ENCODE assay signal across 8 mouse cellular contexts in the genomic region with DNA sequence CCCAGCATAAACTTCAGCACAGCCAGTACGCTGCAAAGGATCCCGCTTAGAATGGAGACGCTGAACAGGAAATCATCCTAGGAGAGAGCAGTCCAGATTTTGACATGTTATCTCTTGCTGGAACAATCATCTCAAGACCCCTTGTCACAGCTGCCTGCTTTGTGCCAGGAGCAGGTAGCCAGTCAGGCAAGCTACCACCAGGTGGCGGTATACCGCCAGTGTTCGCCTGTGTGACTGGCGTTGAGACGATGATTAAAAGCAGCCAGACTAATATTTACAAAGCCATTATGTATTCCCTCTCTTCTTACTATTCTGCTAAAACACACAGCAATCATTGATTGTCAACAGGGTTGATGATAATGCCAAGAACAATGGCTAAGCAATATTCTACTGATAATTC.
DNase-seq lines count a peak whose midpoint lies in the region; ATAC-seq and TF ChIP-seq lines count a peak whose summit lies in the region.

No protein-coding gene starts in this region.

- H3K4me1 ChIP-seq in E14TG2a.4 (replicated peaks; ENCODE audit: low read depth, low read length) = peaks cover 10% of the 10 kb centered on the region
- no peaks in the 10 kb centered on the region for H3K4me1 ChIP-seq in embryonic facial prominence, embryonic 11.5 days (ENCODE audit: control insufficient read depth, insufficient read depth, low read length)

- H3K27ac ChIP-seq in embryonic facial prominence, embryonic 11.5 days (replicated peaks; ENCODE audit: low read depth, low read length) = no peak overlapping the region
- H3K27ac ChIP-seq in layer of hippocampus, adult 2 months = no peak overlapping the region

- peak; percentile 49 to 51 for DNase-seq in adrenal gland, postnatal 4 days (ENCODE audit: low spot score in 2 of 2)
- DNase-seq in embryonic facial prominence, embryonic 11.5 days (ENCODE audit: low spot score) = peak; percentile 84
- peak; percentile 83 to 89 for DNase-seq in heart, postnatal 10 days
- DNase-seq in layer of hippocampus, adult 2 months (ENCODE audit: low spot score in 2 of 2) = peak; percentile 70 to 91
- peak; percentile 72 for DNase-seq in lung, postnatal 25 days (ENCODE audit: low spot score)
- DNase-seq in retina, postnatal 1 day = peak; percentile 83
- peak; percentile 91 for DNase-seq in thymus, postnatal 4 days

- no peak overlapping the region for H3K4me3 ChIP-seq in E14TG2a.4 (replicated peaks; ENCODE audit: low read length)
- H3K4me3 ChIP-seq in embryonic facial prominence, embryonic 11.5 days (ENCODE audit: low read depth, low read length) = no peak overlapping the region
- H3K4me3 ChIP-seq in layer of hippocampus, adult 2 months = no peak overlapping the region

- no peak overlapping the region for H3K9ac ChIP-seq in embryonic facial prominence, embryonic 11.5 days (replicated peaks; ENCODE audit: low read length)

- H3K36me3 ChIP-seq in E14TG2a.4 (ENCODE audit: insufficient read depth, low read length) = no peaks in the 10 kb centered on the region
- H3K36me3 ChIP-seq in embryonic facial prominence, embryonic 11.5 days (replicated peaks; ENCODE audit: control insufficient read depth, insufficient read depth, low read depth, low read length) = no peaks in the 10 kb centered on the region

- intact Hi-C loops in heart, postnatal 10 days (cut with DNase I) = loop anchor here (1.0 to 5.0 kb wide), 4 partner anchors 178 to 322 kb away; no protein-coding TSS in a partner anchor

- no peak for ATAC-seq in embryonic facial prominence, embryonic 11.5 days (replicated peaks; ENCODE audit: insufficient number of reproducible peaks, low FRiP score, low TSS enrichment, low read depth)

- TF ChIP-seq CTCF in E14TG2a.4 (conservative IDR thresholded peaks at IDR 0.05; ENCODE audit: low read length) = peak; percentile 87
- peak; percentile 98 for TF ChIP-seq CTCF in layer of hippocampus, adult 2 months (conservative IDR thresholded peaks at IDR 0.05)

- no peaks in the 10 kb centered on the region for H3K27me3 ChIP-seq in E14TG2a.4 (ENCODE audit: insufficient read depth, low read length)
- H3K27me3 ChIP-seq in embryonic facial prominence, embryonic 11.5 days (ENCODE audit: control insufficient read depth, insufficient read depth, low read length) = no peaks in the 10 kb centered on the region

- no peaks in the 10 kb centered on the region for H3K9me3 ChIP-seq in E14TG2a.4 (ENCODE audit: low read length)
- H3K9me3 ChIP-seq in embryonic facial prominence, embryonic 11.5 days (replicated peaks; ENCODE audit: control insufficient read depth, low read length) = no peaks in the 10 kb centered on the region

- no peak overlapping the region for H3K4me2 ChIP-seq in embryonic facial prominence, embryonic 11.5 days (ENCODE audit: low read depth, low read length)

- 10% methylated on average over 8 of the region's 8 CpGs for WGBS in embryonic facial prominence, embryonic 11.5 days
